Mouse (Mus musculus) myocyte (in vitro differentiated cells): ENCODE measurements at regions not wholly inside any gene's neighbourhood (a gene's known extent, or its start where the extent isn't known, plus 50 kb on each side); places are given as distances from the start of the nearest gene placed in this dataset.

Experiments
- CEBPB ChIP-seq: IDR thresholded peaks from 2 replicates; pipeline ENCODE4 v1.6.1; 2011; ENCODE audit warnings: mild to moderate bottlenecking, moderate library complexity; ENCODE audit not compliant: poor library complexity, insufficient read depth, severe bottlenecking
- E2F4 ChIP-seq: IDR thresholded peaks from one replicate; pipeline ENCODE4 v1.6.1; 2011; ENCODE audit warnings: mild to moderate bottlenecking, control low read depth, moderate library complexity; ENCODE audit not compliant: insufficient read depth
- MAX ChIP-seq: IDR thresholded peaks from one replicate; pipeline ENCODE4 v1.6.1; 2011; ENCODE audit warnings: low read depth, mild to moderate bottlenecking, control low read depth
- MYOG ChIP-seq, 3 experiments: IDR thresholded peaks; one replicate each; pipeline ENCODE4 v1.6.1; 2011; ENCODE audit warnings: control low read depth in 2 of 3, low read depth in 2 of 3, mild to moderate bottlenecking in 2 of 3; ENCODE audit not compliant: insufficient read length in 2 of 3, control insufficient read depth in 1 of 3, insufficient read depth in 1 of 3
- POLR2A ChIP-seq: IDR thresholded peaks from one replicate; pipeline ENCODE4 v1.6.1; 2011; ENCODE audit warnings: low read depth, mild to moderate bottlenecking, control low read depth, moderate library complexity; ENCODE audit not compliant: insufficient read length
- POLR2AphosphoS2 ChIP-seq: IDR thresholded peaks from one replicate; pipeline ENCODE4 v1.6.1; 2011; ENCODE audit warnings: low read depth, control low read depth; ENCODE audit not compliant: insufficient read length
- SRF ChIP-seq: IDR thresholded peaks from one replicate; pipeline ENCODE4 v1.6.1; 2011; ENCODE audit warnings: low read depth; ENCODE audit not compliant: control insufficient read depth, insufficient read length
- TCF12 ChIP-seq: IDR thresholded peaks from one replicate; pipeline ENCODE4 v1.6.1; 2011; ENCODE audit warnings: mild to moderate bottlenecking, control low read depth; ENCODE audit not compliant: poor library complexity, insufficient read depth, severe bottlenecking
- TCF3 ChIP-seq: IDR thresholded peaks from one replicate; pipeline ENCODE4 v1.6.1; 2011; ENCODE audit warnings: low read depth, control low read depth; ENCODE audit not compliant: insufficient read length
- USF1 ChIP-seq: IDR thresholded peaks from one replicate; pipeline ENCODE4 v1.6.1; 2011; ENCODE audit warnings: low read depth, mild to moderate bottlenecking, control low read depth, moderate library complexity

- TF ChIP-seq TCF12: no peak
- no peak for TF ChIP-seq POLR2A
- TF ChIP-seq USF1: no peak
- TF ChIP-seq POLR2AphosphoS2: no peak
- no peak for TF ChIP-seq MAX
- no peak for TF ChIP-seq SRF
- no peak for TF ChIP-seq TCF3
- TF ChIP-seq E2F4: no peak
- no peak for TF ChIP-seq MYOG (IDR thresholded peaks at IDR 0.05; ENCODE audit: control insufficient read depth in 1 of 3, insufficient read depth in 1 of 3, insufficient read length in 2 of 3, low read depth in 2 of 3)
- TF ChIP-seq CEBPB: no peak
These were observed 676.0 kb downstream of the Vrk1 start for GRCm38 (mm10) chr12:106685986-106686385.
